ENCODE assay signal across 17 mouse cellular contexts in the genomic region with DNA sequence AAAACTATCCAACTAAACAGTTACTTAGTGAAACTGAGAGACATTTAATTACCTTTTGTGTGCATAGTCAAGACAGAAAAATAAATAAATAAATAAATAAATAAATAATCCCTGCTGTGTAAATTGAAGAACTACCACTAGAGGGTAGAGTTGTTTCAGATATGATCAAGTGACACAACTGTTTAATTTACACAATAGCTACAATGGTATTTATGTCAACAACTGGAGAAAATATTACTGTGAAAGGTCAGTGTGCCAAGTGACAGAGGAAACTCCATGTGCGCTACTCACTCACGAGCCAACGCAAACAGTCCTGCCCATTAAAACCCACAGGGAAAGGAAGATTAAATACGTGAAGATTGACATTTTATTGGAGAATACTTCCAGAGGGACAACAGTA. TPM values are rescaled to one million over a fixed set of nuclear protein-coding genes. Genes with fewer than 3 reads are reported as not detected.
DNase-seq lines count a peak whose midpoint lies in the region; ATAC-seq and TF ChIP-seq lines count a peak whose summit lies in the region.
"Had no signal": no experiment of that assay in that cellular context is flagged by ENCODE, and none has a peak within 500 bp of the region (broad histone marks: within the 10 kb centered on the region; RNA-seq: fewer than 3 reads in every experiment).

No protein-coding gene starts in this region.

- no peak for TF ChIP-seq POLR2A in MEL (IDR thresholded peaks at IDR 0.05; ENCODE audit: control insufficient read depth in 1 of 2, insufficient read depth in 1 of 2, low read depth in 1 of 2, low read length in 2 of 2, poor library complexity in 1 of 2)
- TF ChIP-seq POLR2A in brain, embryonic 14.5 days (IDR thresholded peaks at IDR 0.05; ENCODE audit: borderline replicate concordance, extremely low read depth, insufficient read depth, insufficient read length, poor library complexity, severe bottlenecking), result no peak

- H3K4me3 ChIP-seq in hindbrain, embryonic 14.5 days (replicated peaks; ENCODE audit: low read length), result no peak overlapping the region
- H3K4me3 ChIP-seq in hindbrain, embryonic 12.5 days, result no peak overlapping the region
- H3K4me3 ChIP-seq in lung, embryonic 14.5 days (ENCODE audit: low read depth, low read length), result no peak overlapping the region
- no peak overlapping the region for H3K4me3 ChIP-seq in MEL (ENCODE audit: control insufficient read depth in 1 of 2, insufficient read depth in 1 of 2, low read depth in 2 of 2, low read length in 2 of 2)
- H3K4me3 ChIP-seq: embryonic facial prominence, embryonic 15.5 days; limb, embryonic 10.5 days; midbrain, embryonic 12.5 days had no signal

- H3K27ac ChIP-seq in hindbrain, embryonic 14.5 days, result no peak overlapping the region
- H3K27ac ChIP-seq in hindbrain, embryonic 12.5 days, result no peak overlapping the region
- no peak overlapping the region for H3K27ac ChIP-seq in lung, embryonic 14.5 days (ENCODE audit: low read depth)
- no peak overlapping the region for H3K27ac ChIP-seq in MEL (ENCODE audit: control insufficient read depth, low read depth, low read length)
- H3K27ac ChIP-seq: embryonic facial prominence, embryonic 15.5 days; limb, embryonic 10.5 days; midbrain, embryonic 12.5 days had no signal

- DNase-seq in hindbrain, embryonic 14.5 days (ENCODE audit: low spot score), result peak; percentile 41
- peak; percentile 43 for DNase-seq in lung, embryonic 14.5 days
- no peak for DNase-seq in lung, postnatal 25 days (ENCODE audit: low spot score)
- no peak for DNase-seq in MEL (ENCODE audit: low read depth, low spot score)
- peak; percentile 25 for DNase-seq in brain, embryonic 14.5 days (ENCODE audit: low read depth)
- no peak for DNase-seq in thymus, postnatal 36 days
- no peak for DNase-seq in gastrocnemius, postnatal 10 days
- DNase-seq: adrenal gland, adult 8-10 months; cerebellum, adult 18-20 months; lung, adult 2 months; right cerebral cortex, postnatal 14 days had no signal

- no peak for TF ChIP-seq EP300 in MEL (IDR thresholded peaks at IDR 0.05; ENCODE audit: low read depth in 1 of 2, low read length in 2 of 2)

- WGBS in hindbrain, embryonic 14.5 days, result 62% methylated on average over 4 of the region's 4 CpGs
- WGBS in hindbrain, embryonic 12.5 days, result 74% methylated on average over 4 of the region's 4 CpGs
- whole genome bisulfite sequencing in lung, embryonic 14.5 days, result 51% methylated on average over 4 of the region's 4 CpGs

- H3K36me3 ChIP-seq in hindbrain, embryonic 14.5 days (replicated peaks; ENCODE audit: control insufficient read depth, insufficient read depth), result no peaks in the 10 kb centered on the region
- H3K36me3 ChIP-seq in hindbrain, embryonic 12.5 days, result no peaks in the 10 kb centered on the region
- no peaks in the 10 kb centered on the region for H3K36me3 ChIP-seq in lung, embryonic 14.5 days (ENCODE audit: insufficient read depth)
- no peaks in the 10 kb centered on the region for H3K36me3 ChIP-seq in MEL (ENCODE audit: control insufficient read depth in 1 of 2, insufficient read depth in 2 of 2, low read length in 2 of 2)
- H3K36me3 ChIP-seq: embryonic facial prominence, embryonic 15.5 days; limb, embryonic 10.5 days; midbrain, embryonic 12.5 days had no signal

- no peaks in the 10 kb centered on the region for H3K79me2 ChIP-seq in MEL (ENCODE audit: control insufficient read depth, insufficient read depth, low read length, poor library complexity)

- peak; percentile 42 for TF ChIP-seq CTCF in lung, embryonic 14.5 days (IDR thresholded peaks at IDR 0.05; ENCODE audit: low read depth)
- TF ChIP-seq CTCF in MEL (IDR thresholded peaks at IDR 0.05 in 2 of 3, conservative IDR thresholded peaks at IDR 0.05 in 1 of 3; ENCODE audit: control insufficient read depth in 1 of 3, insufficient read depth in 1 of 3, low read depth in 2 of 3, low read length in 3 of 3, poor library complexity in 1 of 3, severe bottlenecking in 1 of 3), result peak in 1 of 3 experiments; percentile 6; a peak in 1 of 6 replicates
- peak; percentile 21; the same call in 1 of the 2 replicates for TF ChIP-seq CTCF in brain, embryonic 14.5 days (IDR thresholded peaks at IDR 0.05; ENCODE audit: borderline replicate concordance, extremely low read depth, insufficient read depth, insufficient read length)

- no peaks in the 10 kb centered on the region for H3K9me3 ChIP-seq in hindbrain, embryonic 14.5 days (ENCODE audit: control insufficient read depth, low read length)
- H3K9me3 ChIP-seq in hindbrain, embryonic 12.5 days (replicated peaks), result no peaks in the 10 kb centered on the region
- no peaks in the 10 kb centered on the region for H3K9me3 ChIP-seq in lung, embryonic 14.5 days (ENCODE audit: low read depth, low read length)
- H3K9me3 ChIP-seq in MEL (replicated peaks; ENCODE audit: insufficient read depth, low read length), result no peaks in the 10 kb centered on the region
- H3K9me3 ChIP-seq: embryonic facial prominence, embryonic 15.5 days; limb, embryonic 10.5 days; midbrain, embryonic 12.5 days had no signal

- H3K4me2 ChIP-seq in hindbrain, embryonic 14.5 days (replicated peaks), result no peak overlapping the region
- H3K4me2 ChIP-seq in hindbrain, embryonic 12.5 days (replicated peaks), result no peak overlapping the region
- H3K4me2 ChIP-seq in lung, embryonic 14.5 days, result no peak overlapping the region
- H3K4me2 ChIP-seq: embryonic facial prominence, embryonic 15.5 days; midbrain, embryonic 12.5 days had no signal

- no peaks in the 10 kb centered on the region for H3K4me1 ChIP-seq in hindbrain, embryonic 14.5 days (replicated peaks; ENCODE audit: control insufficient read depth, insufficient read depth, low read length)
- no peaks in the 10 kb centered on the region for H3K4me1 ChIP-seq in hindbrain, embryonic 12.5 days
- H3K4me1 ChIP-seq in lung, embryonic 14.5 days (ENCODE audit: insufficient read depth), result no peaks in the 10 kb centered on the region
- no peaks in the 10 kb centered on the region for H3K4me1 ChIP-seq in MEL (ENCODE audit: control insufficient read depth in 1 of 2, insufficient read depth in 2 of 2, low read length in 2 of 2)
- H3K4me1 ChIP-seq: embryonic facial prominence, embryonic 15.5 days; limb, embryonic 10.5 days; midbrain, embryonic 12.5 days had no signal

- H3K9ac ChIP-seq in hindbrain, embryonic 14.5 days, result no peak overlapping the region
- H3K9ac ChIP-seq in hindbrain, embryonic 12.5 days, result no peak overlapping the region
- H3K9ac ChIP-seq in lung, embryonic 14.5 days, result no peak overlapping the region
- no peak overlapping the region for H3K9ac ChIP-seq in MEL (ENCODE audit: control insufficient read depth, low read depth, low read length, poor library complexity, severe bottlenecking)
- H3K9ac ChIP-seq: embryonic facial prominence, embryonic 15.5 days; midbrain, embryonic 12.5 days had no signal

- no peaks in the 10 kb centered on the region for H3K27me3 ChIP-seq in hindbrain, embryonic 14.5 days (ENCODE audit: control insufficient read depth, insufficient read depth, low read length)
- no peaks in the 10 kb centered on the region for H3K27me3 ChIP-seq in hindbrain, embryonic 12.5 days
- no peaks in the 10 kb centered on the region for H3K27me3 ChIP-seq in lung, embryonic 14.5 days (ENCODE audit: insufficient read depth, low read length)
- H3K27me3 ChIP-seq in MEL (ENCODE audit: control insufficient read depth in 1 of 2, insufficient read depth in 2 of 2, low read length in 2 of 2), result no peaks in the 10 kb centered on the region
- H3K27me3 ChIP-seq: embryonic facial prominence, embryonic 15.5 days; midbrain, embryonic 12.5 days had no signal

- peak; percentile 16 for TF ChIP-seq RAD21 in MEL (IDR thresholded peaks at IDR 0.05; ENCODE audit: low read depth, low read length)

- no peak for ATAC-seq in hindbrain, embryonic 14.5 days (ENCODE audit: low FRiP score)
- ATAC-seq in hindbrain, embryonic 12.5 days (ENCODE audit: low FRiP score), result no peak
- peak; percentile 31; the same call in 1 of the 2 replicates for ATAC-seq in lung, embryonic 14.5 days (ENCODE audit: insufficient read depth)

TF ChIP-seq in MEL, 35 proteins besides CTCF, POLR2A, EP300 and RAD21:
- TF ChIP-seq GATA1 (IDR thresholded peaks at IDR 0.05; ENCODE audit: low read depth, low read length), result no peak
- TF ChIP-seq SIN3A (IDR thresholded peaks at IDR 0.05; ENCODE audit: low read length), result no peak
- TF ChIP-seq POLR2AphosphoS2 (IDR thresholded peaks at IDR 0.05; ENCODE audit: low read length), result no peak
- TF ChIP-seq BHLHE40 (IDR thresholded peaks at IDR 0.05; ENCODE audit: borderline replicate concordance, low read depth, low read length), result no peak
- TF ChIP-seq ZKSCAN1 (IDR thresholded peaks at IDR 0.05; ENCODE audit: low read depth, low read length), result no peak
- TF ChIP-seq USF1 (IDR thresholded peaks at IDR 0.05; ENCODE audit: low read depth, low read length), result no peak
- no peak for TF ChIP-seq MYB (IDR thresholded peaks at IDR 0.05; ENCODE audit: low read depth, low read length)
- no peak for TF ChIP-seq MYC (IDR thresholded peaks at IDR 0.05; ENCODE audit: low read depth, low read length)
- no peak for TF ChIP-seq CHD2 (IDR thresholded peaks at IDR 0.05; ENCODE audit: low read length)
- TF ChIP-seq MAX (IDR thresholded peaks at IDR 0.05; ENCODE audit: low read length), result no peak
- TF ChIP-seq JUND (IDR thresholded peaks at IDR 0.05; ENCODE audit: low read depth, low read length), result no peak
- no peak for TF ChIP-seq POLR2AphosphoS5 (IDR thresholded peaks at IDR 0.05; ENCODE audit: borderline replicate concordance, low read depth, low read length)
- TF ChIP-seq NRF1 (IDR thresholded peaks at IDR 0.05; ENCODE audit: insufficient read depth, low read depth, low read length, poor library complexity, severe bottlenecking), result no peak
- TF ChIP-seq ZNF384 (IDR thresholded peaks at IDR 0.05; ENCODE audit: low read depth, low read length), result no peak
- no peak for TF ChIP-seq TBP (IDR thresholded peaks at IDR 0.05; ENCODE audit: low read depth, low read length)
- no peak for TF ChIP-seq E2F4 (IDR thresholded peaks at IDR 0.05; ENCODE audit: borderline replicate concordance, low read depth, low read length)
- TF ChIP-seq TCF12 (IDR thresholded peaks at IDR 0.05; ENCODE audit: low read depth, low read length), result no peak

RNA-seq across cellular contexts. Expression of gene Ano3, which starts 38.8 kb away (rescaled TPM):
- 0.79 and 1.4 TPM in 2 replicates for polyA plus RNA-seq in hindbrain, embryonic 14.5 days (2014; fragmentation: Nextera tagmentation; extraction: Ambion mirVana)
- 0.84 and 1.1 TPM in 2 replicates for polyA plus RNA-seq in hindbrain, embryonic 12.5 days (2016; fragmentation: Nextera tagmentation; extraction: Ambion mirVana)
- polyA plus RNA-seq in lung, embryonic 14.5 days (2014; fragmentation: Nextera tagmentation; extraction: Ambion mirVana), result 0.08 and 0.12 TPM in 2 replicates
- not detected in 2 replicates for total RNA-seq in MEL (2012; rRNA removed)
- not detected for polyA plus RNA-seq in MEL (2012; ENCODE audit: insufficient read depth in 1 of 2, insufficient read length in 2 of 2, low read depth in 1 of 2, low replicate concordance in 2 of 2, missing spikeins in 1 of 2)
- 0.77 and 0.83 TPM in 2 replicates for polyA plus RNA-seq in brain, embryonic 14.5 days (2012; rRNA removed)
- total RNA-seq in gastrocnemius, postnatal 10 days (2021), result under 1 TPM; 0.16 to 0.38 TPM
- total RNA-seq: hematopoietic stem cell, adult 5-6 weeks; neutrophil, adult 5-6 weeks had no signal

Comparison
In these comparisons a context has a peak if more than half of its experiments do, and no peak if none do; other contexts are left out.
1. DNase-seq: peak in hindbrain, embryonic 14.5 days (single experiment), lung, embryonic 14.5 days (single experiment) and brain, embryonic 14.5 days (single experiment); none in lung, postnatal 25 days (single experiment), MEL (single experiment), thymus, postnatal 36 days (0 of 2) and gastrocnemius, postnatal 10 days (single experiment).